Mouse (Mus musculus) lung, postnatal 0 days (tissue): ENCODE data around the gene Aldh3a1. TPM values are rescaled to one million over a fixed set of nuclear protein-coding genes. Genes with fewer than 3 reads are reported as not detected.

Experiments
- ATAC-seq: fragments of 200-750 bp; cut with Nextera tagmentation; 2 replicates; pipeline ENCODE4 v1.8.0; 2017; ENCODE audit warnings: moderate library complexity
- DNase-seq: peaks from one replicate; pipeline ENCODE4 v3.0.0-alpha.2; 2016; ENCODE audit warnings: low spot score
- H3K27ac ChIP-seq: fragments of 300-500 bp; sonication (generic); 2 replicates; pipeline ENCODE4 v1.5.1; 2014; ENCODE audit warnings: antibody characterized with exemption, mild to moderate bottlenecking, low read length, mixed read lengths
- H3K27me3 ChIP-seq: fragments of 300-500 bp; sonication (generic); replicated peaks from 2 replicates; pipeline ENCODE4 v1.6.1; 2014; ENCODE audit warnings: low read length, mixed read lengths; ENCODE audit not compliant: insufficient read depth
- H3K36me3 ChIP-seq: fragments of 300-500 bp; sonication (generic); 2 replicates; pipeline ENCODE4 v1.6.1; 2014; ENCODE audit warnings: low read length, mixed read lengths; ENCODE audit not compliant: insufficient read depth
- H3K4me1 ChIP-seq: fragments of 300-500 bp; sonication (generic); 2 replicates; pipeline ENCODE4 v1.6.1; 2014; ENCODE audit warnings: antibody characterized with exemption, low read depth, low read length, mixed read lengths; ENCODE audit not compliant: insufficient read depth
- H3K4me2 ChIP-seq: fragments of 300-500 bp; sonication (generic); replicated peaks from 2 replicates; pipeline ENCODE4 v1.6.1; 2014; ENCODE audit warnings: low read depth, mild to moderate bottlenecking, low read length, moderate library complexity, mixed read lengths
- H3K4me3 ChIP-seq: fragments of 300-500 bp; sonication (generic); 2 replicates; pipeline ENCODE4 v1.5.1; 2014; ENCODE audit warnings: low read depth, low read length
- H3K9ac ChIP-seq: fragments of 300-500 bp; sonication (generic); replicated peaks from 2 replicates; pipeline ENCODE4 v1.6.1; 2014; ENCODE audit warnings: low read depth, mild to moderate bottlenecking
- H3K9me3 ChIP-seq: fragments of 300-500 bp; sonication (generic); 2 replicates; pipeline ENCODE4 v1.6.1; 2016; ENCODE audit warnings: low read length, mixed read lengths
- CTCF ChIP-seq: IDR thresholded peaks from 2 replicates; pipeline ENCODE4 v1.5.1; 2016; ENCODE audit warnings: antibody characterized with exemption, mild to moderate bottlenecking
- EP300 ChIP-seq: IDR thresholded peaks from 2 replicates; pipeline ENCODE4 v1.6.1; 2016; ENCODE audit warnings: antibody characterized with exemption, mild to moderate bottlenecking, control low read depth
- WGBS: fragments of 180-500 bp; shearing (Covaris S2); extraction: QIAGEN DNeasy Blood & Tissue Kit; methylation state at CpG from one replicate; pipeline ENCODE4 v1.1.7; 2014; 5-methylcytosine and 5-hydroxymethylcytosine counted together
- polyA plus RNA-seq: library from polyadenylated mRNA; unstranded; fragments of >200 nt; fragmentation: Nextera tagmentation; extraction: Ambion mirVana; gene quantifications from 2 replicates; pipeline ENCODE4 v1.2.1, GENCODE M21; 2015

Gene Aldh3a1
- polyA plus RNA-seq, 1 experiment from 2014 or later: 7.8 TPM

GRCm38 (mm10) chr11:61192779-61193178 lies 14.6 kb upstream of the Aldh3a1 start:
- 96% methylated on average over 2 of the region's 2 CpGs for WGBS
- DNase-seq (no peak), ATAC-seq (no peak)
- Histone ChIP-seq H3K27ac (no peak overlapping the region), H3K9ac (no peak overlapping the region), H3K4me3 (no peak overlapping the region), H3K9me3 (no peaks in the 10 kb centered on the region), H3K4me2 (no peak overlapping the region), H3K27me3 (no peaks in the 10 kb centered on the region), H3K36me3 (no peaks in the 10 kb centered on the region), H3K4me1 (no peaks in the 10 kb centered on the region; the same call in 1 of the 2 replicates)
- no peak for TF ChIP-seq CTCF

GRCm38 (mm10) chr11:61193392-61193791 lies 13.9 kb upstream of the Aldh3a1 start:
- no peak overlapping the region for H3K4me3 ChIP-seq
- H3K27me3 ChIP-seq: no peaks in the 10 kb centered on the region
- no peaks in the 10 kb centered on the region; the same call in 1 of the 2 replicates for H3K4me1 ChIP-seq
- no peaks in the 10 kb centered on the region for H3K36me3 ChIP-seq
- ATAC-seq (peak; percentile 67), DNase-seq (peak; percentile 88)
- H3K9ac ChIP-seq: no peak overlapping the region
- no peak overlapping the region for H3K27ac ChIP-seq
- no peaks in the 10 kb centered on the region for H3K9me3 ChIP-seq
- TF ChIP-seq EP300: no peak
- peak; percentile 99 for TF ChIP-seq CTCF
- H3K4me2 ChIP-seq: no peak overlapping the region
- 4% methylated on average over 9 of the region's 9 CpGs for WGBS

DNA sequence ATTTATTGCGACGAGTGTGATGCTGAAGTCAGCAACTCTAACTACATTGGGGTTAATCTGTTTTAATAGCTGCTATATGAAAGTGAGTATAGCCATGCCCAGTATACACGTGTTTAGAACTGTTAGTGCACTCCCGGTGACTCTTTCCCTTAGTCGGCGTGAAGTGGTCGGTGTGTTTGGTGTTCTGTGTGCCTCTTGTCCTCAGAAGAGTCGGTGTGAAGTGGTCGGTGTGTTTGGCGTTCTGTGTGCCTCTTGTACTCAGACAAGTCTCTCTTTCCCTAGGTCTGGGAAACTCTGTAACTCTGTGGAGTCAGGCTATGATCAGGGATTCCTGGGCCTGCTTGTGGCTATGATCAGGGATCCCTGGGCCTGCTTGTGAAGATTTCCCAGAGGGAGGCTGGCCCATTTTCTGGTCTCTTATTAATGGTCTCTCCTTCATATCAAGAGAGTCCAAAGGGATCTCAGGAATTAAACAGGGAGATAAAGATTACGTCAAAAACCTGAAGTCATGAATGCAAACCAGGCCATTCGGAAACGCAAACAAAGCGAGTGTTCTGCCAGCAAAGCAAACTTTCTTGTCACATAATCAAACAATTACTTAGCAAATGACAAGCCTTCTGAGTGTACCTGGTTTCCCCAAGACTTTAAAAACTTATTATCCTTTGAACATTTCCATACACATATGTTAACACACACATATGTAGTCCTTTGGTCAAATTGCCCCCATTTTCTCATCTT lies 10.6 kb upstream of the Aldh3a1 start:
- H3K4me3 ChIP-seq: no peak overlapping the region
- peak overlapping the region; percentile 72 for H3K27ac ChIP-seq
- H3K36me3 ChIP-seq: no peaks in the 10 kb centered on the region
- no peaks in the 10 kb centered on the region; the same call in 1 of the 2 replicates for H3K4me1 ChIP-seq
- no peaks in the 10 kb centered on the region for H3K27me3 ChIP-seq
- H3K9me3 ChIP-seq: no peaks in the 10 kb centered on the region
- DNase-seq (peak; percentile 85), ATAC-seq (peak; percentile 90)
- no peak overlapping the region for H3K4me2 ChIP-seq
- 51% methylated on average over 14 of the region's 14 CpGs for WGBS
- TF ChIP-seq CTCF (no peak), EP300 (peak; percentile 24; the same call in 1 of the 2 replicates)
- no peak overlapping the region for H3K9ac ChIP-seq

DNA sequence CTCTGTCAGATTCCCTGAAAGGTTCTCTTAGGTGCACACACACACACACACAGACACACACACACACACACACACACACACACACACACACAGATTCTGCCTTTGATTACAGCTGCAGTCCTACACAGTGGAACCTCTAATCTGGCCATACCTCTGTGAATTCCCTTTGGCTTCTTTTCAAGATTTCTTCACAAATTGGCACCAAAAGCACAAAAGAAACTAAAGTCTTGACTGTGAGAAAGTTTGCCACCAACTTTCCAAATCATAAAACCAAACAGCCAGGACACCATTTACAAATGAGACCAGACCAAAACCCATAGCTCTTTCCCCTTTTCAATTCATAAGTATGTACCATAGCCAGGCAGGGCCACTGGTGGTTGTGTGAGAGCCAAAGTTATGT lies 9.4 kb upstream of the Aldh3a1 start:
- H3K27ac ChIP-seq: peak overlapping the region; percentile 72
- no peak overlapping the region for H3K4me3 ChIP-seq
- H3K36me3 ChIP-seq: no peaks in the 10 kb centered on the region
- no peak overlapping the region for H3K9ac ChIP-seq
- no peaks in the 10 kb centered on the region; the same call in 1 of the 2 replicates for H3K4me1 ChIP-seq
- ATAC-seq: no peak
- no peaks in the 10 kb centered on the region for H3K9me3 ChIP-seq
- DNase-seq: peak; percentile 34
- no peak for TF ChIP-seq CTCF
- no peak for TF ChIP-seq EP300
- H3K27me3 ChIP-seq: no peaks in the 10 kb centered on the region
- no peak overlapping the region for H3K4me2 ChIP-seq

DNA sequence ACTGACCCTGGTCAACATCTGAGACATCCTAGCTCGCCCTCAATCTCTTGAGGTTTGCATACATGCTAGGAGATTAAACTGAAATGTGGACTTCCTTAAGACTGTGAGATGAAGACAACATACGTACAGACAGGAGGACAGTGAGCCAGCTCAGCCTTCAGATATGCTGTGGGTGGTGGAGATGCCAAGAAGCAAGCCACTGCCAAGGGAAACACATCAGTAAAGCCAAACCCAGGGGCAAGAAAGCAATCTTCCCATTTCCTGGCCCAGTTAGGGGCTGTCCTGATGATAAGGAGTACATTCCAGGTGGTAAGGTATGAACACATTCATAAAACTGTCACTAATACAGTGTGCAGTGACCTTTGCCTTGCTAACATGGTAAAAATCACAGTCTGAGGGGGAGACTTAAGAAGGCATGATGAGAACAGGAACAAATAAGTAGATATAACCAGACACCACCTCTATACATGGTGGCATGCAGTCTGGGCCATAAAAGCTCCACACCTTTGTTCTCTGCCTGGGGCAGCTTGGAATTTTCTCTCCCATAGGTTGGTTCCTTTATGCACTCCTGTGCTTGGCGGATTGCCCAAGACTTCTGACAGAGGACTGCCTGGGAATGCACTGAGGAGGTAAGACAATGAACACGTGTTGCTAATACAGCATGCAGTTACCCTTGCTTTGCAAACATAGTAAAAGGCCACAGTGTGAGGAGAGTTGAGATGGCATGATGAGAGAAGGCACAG lies 7.5 kb upstream of the Aldh3a1 start:
- no peaks in the 10 kb centered on the region for H3K9me3 ChIP-seq
- no peaks in the 10 kb centered on the region; the same call in 1 of the 2 replicates for H3K4me1 ChIP-seq
- H3K4me2 ChIP-seq: no peak overlapping the region
- TF ChIP-seq CTCF (no peak), EP300 (no peak)
- no peak overlapping the region for H3K4me3 ChIP-seq
- H3K27ac ChIP-seq: no peak overlapping the region
- DNase-seq: peak; percentile 49
- no peaks in the 10 kb centered on the region for H3K36me3 ChIP-seq
- no peak overlapping the region for H3K9ac ChIP-seq
- WGBS: 59% methylated on average over 4 of the region's 4 CpGs
- ATAC-seq: peak; percentile 42
- H3K27me3 ChIP-seq: no peaks in the 10 kb centered on the region

GRCm38 (mm10) chr11:61202186-61202585 lies 5.2 kb upstream of the Aldh3a1 start:
- no peak for DNase-seq
- Histone ChIP-seq H3K9ac (no peak overlapping the region), H3K4me1 (no peaks in the 10 kb centered on the region; the same call in 1 of the 2 replicates), H3K27me3 (no peaks in the 10 kb centered on the region), H3K9me3 (no peaks in the 10 kb centered on the region), H3K4me3 (no peak overlapping the region), H3K36me3 (no peaks in the 10 kb centered on the region), H3K4me2 (no peak overlapping the region), H3K27ac (no peak overlapping the region)
- 69% methylated on average over 6 of the region's 6 CpGs for WGBS
- ATAC-seq: no peak
- TF ChIP-seq EP300 (no peak), CTCF (no peak)
